Mouse (Mus musculus) hematopoietic stem cell, adult 5-6 weeks (primary cell): ENCODE measurements around the gene Fpr1. TPM values are rescaled to one million over a fixed set of nuclear protein-coding genes. Genes with fewer than 3 reads are reported as not detected.
A peak's percentile ranks its signal among the peaks of the same experiment; 100 is the strongest.

Source experiments
- ATAC-seq, 2 experiments: fragments of 125-278 bp in 1 of 2; replicated peaks in 1 of 2; 2 replicates each; pipeline ENCODE4 v1.8.0; 2016 to 2017; ENCODE audit warnings: inconsistent platforms in 2 of 2, mild to moderate bottlenecking in 2 of 2, moderate number of reproducible peaks in 2 of 2, low read depth in 1 of 2, moderate TSS enrichment in 1 of 2; ENCODE audit not compliant: low FRiP score in 2 of 2, poor library complexity in 2 of 2, severe bottlenecking in 2 of 2, insufficient read depth in 1 of 2, low TSS enrichment in 1 of 2
- total RNA-seq: library from RNA; stranded (forward); fragments of 172-1452, 232-1000 nt; gene quantifications from 2 replicates; pipeline ENCODE4 v1.2.3, GENCODE M21; 2017

The Fpr1 gene
- total RNA-seq, 1 experiment from 2014 or later = 2.7 TPM

DNA sequence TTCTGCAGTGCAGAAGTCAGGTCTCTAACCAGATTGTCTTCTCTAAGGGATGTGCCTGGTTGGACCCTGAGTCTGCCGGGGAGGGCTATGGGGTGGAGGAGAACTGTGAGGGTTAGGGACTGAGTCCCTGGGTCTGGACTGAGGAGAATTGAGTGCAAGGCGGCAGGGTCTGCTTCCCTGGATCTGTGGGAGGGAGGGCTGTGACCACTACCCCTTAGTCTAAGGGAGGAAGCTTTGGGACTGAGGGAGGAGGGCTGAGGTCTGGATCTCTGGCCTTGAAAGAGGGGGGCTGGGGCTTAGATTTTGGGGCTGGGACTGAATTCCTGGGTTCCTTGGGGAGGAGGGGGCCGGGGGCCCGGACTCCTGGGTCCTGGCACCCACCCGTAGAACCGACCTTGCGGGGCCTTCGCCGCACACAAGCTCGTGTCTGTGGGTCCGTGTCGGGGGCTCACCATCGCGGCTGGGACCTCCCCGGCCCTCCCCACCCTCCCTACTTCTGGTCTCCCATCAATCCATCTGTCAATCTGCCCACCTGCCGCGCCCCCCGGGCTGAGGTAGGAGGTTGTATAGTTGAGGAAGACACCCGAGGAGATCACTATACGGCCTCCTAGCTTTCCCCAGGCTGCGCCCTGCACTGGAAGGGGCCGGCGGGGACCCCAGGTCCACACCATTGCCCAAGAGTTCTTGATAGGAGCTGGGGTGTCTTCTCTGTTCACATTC, 53.8 kb downstream of the Fpr1 start:
- ATAC-seq = no peak

DNA sequence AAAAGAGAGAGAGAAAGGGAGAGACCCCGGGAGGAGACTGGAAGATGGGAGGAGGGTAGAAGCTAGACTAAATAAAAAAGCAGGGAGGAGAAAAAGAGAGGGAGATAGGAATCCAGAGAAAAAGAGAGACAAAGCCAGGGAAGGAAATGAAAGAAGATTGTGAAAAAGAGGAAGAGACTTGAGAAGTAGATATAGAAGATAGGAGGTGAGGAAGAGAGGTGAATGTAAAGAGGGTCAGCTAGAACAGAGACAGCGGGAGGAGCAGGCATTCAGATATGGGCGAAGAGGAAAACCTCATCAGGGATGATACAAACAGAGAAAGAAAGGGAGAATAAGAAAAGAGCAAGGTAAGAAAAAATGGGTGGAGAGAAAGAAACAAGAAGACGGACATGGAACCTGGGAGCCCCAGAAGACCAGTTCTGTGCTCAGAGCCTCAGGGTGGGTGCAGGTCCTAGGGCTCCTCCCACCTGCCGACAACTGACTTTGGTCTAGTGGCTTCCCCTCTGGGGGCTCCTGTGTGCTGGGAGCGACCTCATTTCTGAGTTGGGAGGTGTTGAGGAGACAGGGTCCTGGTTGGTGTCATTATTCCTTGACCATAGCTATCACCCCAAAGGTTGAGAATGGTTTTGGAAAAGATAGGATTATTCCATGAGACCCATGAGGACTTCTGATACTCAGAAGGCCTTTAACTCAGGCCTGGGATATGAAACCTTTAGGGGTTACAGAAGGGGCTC, 54.5 kb downstream of the Fpr1 start:
- ATAC-seq = no peak

DNA sequence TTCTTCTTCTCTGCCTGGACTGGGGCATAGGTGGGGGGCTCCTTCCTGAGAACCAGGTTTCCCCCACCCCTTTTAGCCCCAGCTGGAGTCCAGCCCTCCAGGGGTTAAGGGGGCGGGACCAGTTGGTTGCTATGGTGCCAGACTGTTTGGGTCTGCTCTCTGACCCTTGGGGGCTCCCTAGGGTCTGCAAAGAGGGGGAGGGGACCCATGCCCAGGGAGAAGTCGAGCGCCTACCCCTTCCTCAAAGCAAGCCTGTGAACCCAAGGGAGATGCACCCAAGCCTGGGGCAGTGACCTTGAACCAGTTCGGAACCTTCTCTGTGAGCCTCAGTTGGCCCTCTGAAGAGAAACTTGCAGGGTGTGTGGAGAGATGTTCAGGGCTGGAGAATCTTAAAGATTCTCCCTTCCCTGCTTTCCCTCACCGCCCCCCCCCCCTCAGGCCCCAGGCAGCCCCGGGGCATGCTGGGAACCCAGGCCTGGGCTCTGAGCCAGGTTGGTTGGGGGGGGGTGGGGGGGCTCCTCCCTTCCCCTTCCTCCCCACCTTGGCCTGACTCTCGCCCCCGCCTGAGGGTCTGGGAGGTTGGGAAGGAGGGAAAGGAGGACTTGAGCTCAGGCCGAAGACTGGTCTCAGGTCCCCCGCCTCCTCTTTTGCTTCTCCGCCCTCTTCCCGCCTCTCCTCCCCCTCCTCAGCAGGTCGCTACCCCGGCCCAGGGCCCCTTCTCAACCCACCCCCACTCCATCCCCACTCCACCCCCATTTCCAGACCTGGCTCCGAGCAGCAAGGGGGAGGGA, 55.4 kb downstream of the Fpr1 start:
- ATAC-seq = no peak

DNA sequence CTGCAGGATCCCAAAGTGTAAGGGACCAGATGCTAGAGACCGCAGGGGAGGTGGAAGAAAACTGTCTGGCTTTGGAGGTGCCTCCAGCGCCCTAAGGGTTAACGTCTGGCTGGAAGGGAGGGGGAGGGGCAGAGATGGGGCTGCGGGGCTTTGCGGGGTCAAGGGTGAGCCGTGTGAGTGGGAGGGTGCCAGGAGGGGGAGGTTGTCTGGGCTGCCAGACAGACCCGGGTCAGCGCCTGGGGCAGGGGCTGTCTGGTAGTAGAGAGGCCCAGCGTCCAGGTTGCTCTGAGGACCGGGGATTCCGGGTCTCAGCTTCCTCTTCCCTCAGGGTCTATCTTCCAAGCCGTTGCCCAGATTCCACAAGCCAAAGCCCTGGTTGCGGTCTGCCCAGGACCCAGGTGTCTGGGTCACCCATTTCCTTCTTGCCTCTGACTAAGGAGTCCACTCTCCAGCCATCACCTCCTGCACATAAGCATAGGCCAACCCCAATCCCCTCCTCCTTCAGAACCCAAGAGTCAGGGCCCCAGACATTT, 56.0 kb downstream of the Fpr1 start:
- peak; percentile 51 to 54 for ATAC-seq

DNA sequence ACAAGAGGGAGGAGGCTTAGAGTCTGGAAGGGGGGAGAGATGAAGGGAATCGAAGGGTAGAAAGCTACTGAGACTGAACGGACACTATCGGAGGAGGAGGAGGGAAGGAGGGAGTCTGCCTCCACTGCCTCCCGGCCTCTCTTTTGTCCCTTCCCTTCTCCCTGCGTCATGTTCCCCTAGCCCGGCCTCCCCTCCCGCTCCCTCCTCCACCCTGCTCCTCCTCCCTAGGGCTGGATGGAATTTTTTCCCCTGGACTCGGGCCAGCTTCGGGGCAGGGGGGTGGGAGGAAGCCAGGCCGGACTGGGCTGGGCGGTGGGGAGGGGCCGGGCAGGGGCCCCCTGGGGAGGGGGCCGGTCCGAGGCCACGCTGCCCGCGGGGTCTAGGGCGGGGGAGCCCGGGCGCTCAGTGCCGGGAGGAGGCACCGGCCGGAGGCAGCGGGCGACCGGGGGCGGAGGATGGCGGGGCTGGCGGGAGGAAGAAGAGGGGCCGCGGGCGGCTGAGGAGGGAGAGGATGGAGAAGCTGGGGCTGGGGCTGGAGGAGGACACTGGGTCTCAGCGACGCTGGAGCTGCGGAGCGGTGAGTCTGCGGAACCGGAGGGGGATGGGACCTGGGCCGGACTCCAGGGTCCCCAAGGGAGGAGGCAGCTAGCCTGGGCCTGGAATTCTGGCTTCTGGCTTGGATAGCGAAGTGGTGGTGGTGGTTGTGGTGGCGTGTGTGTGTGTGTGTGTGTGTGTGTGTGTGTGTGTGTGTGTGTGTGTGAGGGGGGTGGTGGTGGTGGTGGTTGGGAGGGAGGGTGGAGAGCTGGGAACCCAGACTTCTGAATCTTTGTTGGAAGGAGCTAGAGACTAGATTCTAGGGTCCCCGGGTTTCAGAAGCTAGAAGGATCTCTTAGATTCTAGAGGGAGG, 56.7 kb downstream of the Fpr1 start, which contains the start of gene Spaca6:
Spaca6 (plus strand) TSS at position 408 of the 907 bp plus-strand sequence.
- peak; percentile 24 to 37; a peak in 3 of 4 replicates for ATAC-seq

Other genes starting within 250 kb of the Fpr1 start
- gene Vmn2r90, start 180.2 kb downstream of the Fpr1 start, total RNA-seq = 0.13 TPM in 1 of 2 replicates, not detected in the other
- gene Spaca6, start 56.8 kb downstream of the Fpr1 start, total RNA-seq = 0.94 and 11.9 TPM in 2 replicates
- not detected in 2 replicates for gene Has1, start 28.7 kb downstream of the Fpr1 start, total RNA-seq
- gene Fpr2, start 3.9 kb upstream of the Fpr1 start, total RNA-seq = 8.1 and 26.5 TPM in 2 replicates
- gene Fpr3, start 3.9 kb upstream of the Fpr1 start, total RNA-seq = not detected in 2 replicates
- gene Fpr-rs4, start 137.8 kb upstream of the Fpr1 start, total RNA-seq = not detected in 2 replicates
- gene Vmn2r124, start 165.5 kb upstream of the Fpr1 start, total RNA-seq = not detected in 2 replicates
- gene Vmn2r91, start 201.1 kb upstream of the Fpr1 start, total RNA-seq = not detected in 2 replicates